Mouse (Mus musculus) heart, adult 2 months (tissue): ENCODE results near the gene Gng4.

ENCODE experiments used
- EP300 ChIP-seq: fragments of 200-500 bp; IDR thresholded peaks from 2 replicates; pipeline ENCODE4 v1.6.1; 2011; ENCODE audit warnings: low read depth, low read length, control low read depth; ENCODE audit not compliant: insufficient read depth
- POLR2A ChIP-seq: fragments of 200-500 bp; IDR thresholded peaks from 2 replicates; pipeline ENCODE4 v1.6.1; 2011; ENCODE audit warnings: mild to moderate bottlenecking, low read depth, low read length, control low read depth; ENCODE audit not compliant: insufficient read depth

DNA sequence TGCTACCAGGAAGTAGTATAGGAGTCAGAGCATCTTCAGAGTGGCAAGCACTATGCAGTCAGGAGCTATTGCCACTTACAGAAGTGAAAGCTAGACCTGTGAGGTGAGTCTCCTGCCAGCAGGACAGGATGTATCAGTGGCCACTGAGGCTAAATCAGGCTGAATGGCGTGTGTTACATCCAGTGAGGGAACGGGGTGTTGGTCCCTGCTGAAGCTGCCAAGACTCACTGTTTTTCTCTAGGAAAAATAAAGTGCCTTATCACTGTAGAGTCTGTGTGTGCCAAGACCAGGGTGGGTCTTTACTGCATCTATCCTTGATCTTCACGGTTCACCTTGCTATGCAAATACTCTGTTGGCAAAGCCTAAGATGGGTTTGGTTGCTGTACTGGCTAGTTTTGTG, 34.8 kb downstream of the Gng4 start:
- TF ChIP-seq EP300 (no peak), POLR2A (no peak)
